Mouse (Mus musculus) embryonic fibroblast, embryonic 13.5 days (primary cell): ENCODE measurements at regions not wholly inside any gene's neighbourhood (a gene's known extent, or its start where the extent isn't known, plus 50 kb on each side); places are given as distances from the start of the nearest gene placed in this dataset.

Experiments
- H3K27ac ChIP-seq: 2 replicates; pipeline ENCODE4 v1.5.1; 2012; ENCODE audit warnings: low read length, control low read depth, inconsistent platforms; ENCODE audit not compliant: insufficient read depth
- H3K4me1 ChIP-seq: 2 replicates; pipeline ENCODE4 v1.6.1; 2011; ENCODE audit warnings: low read length; ENCODE audit not compliant: control insufficient read depth, insufficient read depth
- H3K4me3 ChIP-seq: 2 replicates; pipeline ENCODE4 v1.5.1; 2011; ENCODE audit warnings: mild to moderate bottlenecking, control low read depth, low read length; ENCODE audit not compliant: insufficient read depth
- CTCF ChIP-seq: IDR thresholded peaks from 2 replicates; pipeline ENCODE4 v1.5.1; 2011; ENCODE audit warnings: mild to moderate bottlenecking, control low read depth, low read length, moderate library complexity, borderline replicate concordance; ENCODE audit not compliant: insufficient read depth
- POLR2A ChIP-seq: IDR thresholded peaks from 2 replicates; pipeline ENCODE4 v1.6.1; 2011; ENCODE audit warnings: low read depth, mild to moderate bottlenecking, control low read depth, low read length, moderate library complexity

- Histone ChIP-seq H3K27ac (peak overlapping the region; percentile 71; the same call in 1 of the 2 replicates), H3K4me1 (peaks cover 2% of the 10 kb centered on the region; the same call in 1 of the 2 replicates), H3K4me3 (no peak overlapping the region)
- no peak for TF ChIP-seq POLR2A
- no peak for TF ChIP-seq CTCF
These were observed 385.5 kb upstream of the Dcn start for GRCm38 (mm10) chr10:97093886-97094285.

DNA sequence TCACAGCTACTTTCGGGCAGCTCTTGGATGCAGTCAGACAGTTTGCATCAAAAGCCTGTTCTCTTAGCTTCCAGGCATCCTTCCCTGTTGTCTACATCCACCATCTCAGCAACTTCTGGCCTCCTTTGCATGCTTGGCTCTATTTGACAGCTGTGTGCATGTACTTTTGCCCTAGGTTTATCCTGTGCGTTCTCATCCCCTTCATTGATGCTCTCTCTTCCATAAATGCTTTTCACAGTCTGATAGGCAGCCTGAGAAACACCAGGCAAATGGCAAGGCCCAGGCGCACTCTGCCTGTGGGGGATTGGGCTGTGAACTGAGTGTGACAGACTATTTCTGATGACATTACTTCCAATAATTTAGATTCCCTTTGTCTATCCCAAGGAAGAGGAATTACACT, 364.9 kb upstream of the Dcn start:
- H3K4me1 ChIP-seq: no peaks in the 10 kb centered on the region
- TF ChIP-seq CTCF (no peak), POLR2A (no peak)
- H3K4me3 ChIP-seq: no peak overlapping the region
- H3K27ac ChIP-seq: no peak overlapping the region

DNA sequence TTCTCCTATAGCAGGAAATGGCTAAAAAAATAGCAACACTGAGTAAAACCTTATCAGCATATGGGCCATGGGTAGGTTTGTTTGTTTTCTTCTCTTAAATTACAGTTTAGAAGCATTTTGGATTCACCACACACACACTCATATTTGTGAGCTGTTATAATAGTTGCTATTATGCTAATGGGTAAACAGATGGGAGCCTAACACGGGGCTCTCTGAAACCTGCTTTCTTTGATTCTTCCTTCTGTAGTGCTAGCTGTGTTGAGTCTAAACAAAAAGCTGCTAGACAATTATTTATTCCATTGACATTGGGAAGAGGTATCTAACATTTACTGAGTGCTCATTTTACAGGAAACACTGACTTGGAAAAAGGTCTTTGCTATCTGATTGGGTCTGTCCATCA, 356.7 kb upstream of the Dcn start:
- no peaks in the 10 kb centered on the region for H3K4me1 ChIP-seq
- no peak overlapping the region for H3K4me3 ChIP-seq
- H3K27ac ChIP-seq: no peak overlapping the region
- TF ChIP-seq POLR2A (no peak), CTCF (no peak)

GRCm38 (mm10) chr10:97141561-97141960, 337.8 kb upstream of the Dcn start:
- no peaks in the 10 kb centered on the region for H3K4me1 ChIP-seq
- no peak overlapping the region for H3K27ac ChIP-seq
- TF ChIP-seq CTCF: no peak
- no peak for TF ChIP-seq POLR2A
- no peak overlapping the region for H3K4me3 ChIP-seq

GRCm38 (mm10) chr10:97158561-97159395, 320.6 kb upstream of the Dcn start:
- no peak overlapping the region for H3K27ac ChIP-seq
- H3K4me1 ChIP-seq: no peaks in the 10 kb centered on the region

DNA sequence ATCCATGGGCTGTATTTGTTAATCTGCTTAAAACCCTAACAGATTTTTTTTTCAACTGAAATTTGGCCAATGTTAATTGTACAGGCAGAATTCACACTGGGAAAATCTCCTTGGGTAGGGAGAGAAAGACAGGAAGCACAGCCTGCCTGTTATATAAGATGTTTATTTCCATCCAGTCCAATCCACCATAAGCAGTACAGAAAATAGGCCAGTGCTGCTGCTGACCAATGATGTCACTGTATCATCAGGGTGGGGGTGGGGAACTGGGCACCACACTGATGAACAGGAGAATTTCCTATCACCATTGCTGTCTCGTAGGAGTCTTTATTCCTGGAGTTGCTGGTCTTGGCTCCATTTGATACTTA, 320.0 kb upstream of the Dcn start:
- Histone ChIP-seq H3K4me3 (no peak overlapping the region), H3K4me1 (no peaks in the 10 kb centered on the region), H3K27ac (no peak overlapping the region)
- TF ChIP-seq POLR2A: no peak
- no peak for TF ChIP-seq CTCF

More at GRCm38 (mm10) chr10:97158561-97159395, 320.6 kb upstream of the Dcn start:
- H3K4me3 ChIP-seq: no peak overlapping the region
- TF ChIP-seq POLR2A: no peak
- TF ChIP-seq CTCF: no peak

DNA sequence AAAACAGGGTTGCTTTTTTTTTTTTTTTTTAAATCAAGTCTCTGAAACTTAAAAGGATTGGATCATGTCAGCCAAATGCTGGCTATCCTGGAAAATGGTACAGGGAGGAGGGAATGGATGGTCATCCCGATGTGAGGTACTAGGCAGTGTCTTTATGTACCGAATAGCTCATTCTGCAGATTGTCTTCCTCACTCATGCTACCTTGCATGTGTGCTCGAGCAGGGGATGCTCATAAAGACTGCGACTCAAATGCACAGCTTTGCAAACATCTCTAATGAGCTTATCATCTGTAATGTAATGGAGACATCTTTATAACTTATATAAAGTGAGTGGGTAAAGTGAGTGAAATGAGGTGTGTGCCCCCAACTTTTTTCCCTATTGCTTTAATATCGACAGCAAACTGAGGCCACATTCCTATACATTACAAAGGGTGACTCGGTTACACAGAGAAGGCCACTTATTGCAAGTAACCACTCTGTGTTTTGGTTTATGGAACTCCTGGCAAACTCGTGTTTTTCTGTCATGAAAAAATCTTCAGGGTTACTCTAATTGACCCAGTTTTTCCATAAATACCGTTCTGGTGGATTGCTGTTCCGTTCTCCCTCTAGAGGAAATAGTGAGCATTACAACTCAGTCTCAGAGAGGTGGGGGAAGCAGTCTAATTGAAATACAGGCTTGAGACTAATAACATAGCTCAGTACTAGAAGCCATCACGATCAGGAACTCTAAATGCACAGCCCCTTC, 319.4 kb upstream of the Dcn start:
- no peaks in the 10 kb centered on the region for H3K4me1 ChIP-seq
- TF ChIP-seq POLR2A (no peak), CTCF (no peak)
- H3K4me3 ChIP-seq: no peak overlapping the region
- H3K27ac ChIP-seq: no peak overlapping the region

DNA sequence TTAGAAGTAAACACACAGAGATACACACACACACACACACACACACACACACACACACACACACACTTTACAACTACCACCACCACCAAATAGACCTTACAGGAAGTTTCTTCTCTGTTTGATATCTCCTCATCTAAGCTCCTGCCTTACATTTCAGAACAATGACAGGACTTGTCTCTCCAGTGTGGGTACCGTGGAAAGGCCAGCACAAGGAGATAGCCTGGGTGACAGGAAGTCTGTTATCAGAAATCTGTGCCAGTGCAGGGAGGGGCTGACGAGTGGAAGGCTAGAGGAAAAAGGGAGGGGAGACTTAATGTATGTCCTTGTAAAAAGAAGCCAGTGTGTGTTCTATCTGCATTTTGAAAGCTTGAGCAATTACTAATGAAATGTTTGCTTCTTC, 318.5 kb upstream of the Dcn start:
- H3K27ac ChIP-seq: no peak overlapping the region
- TF ChIP-seq POLR2A (no peak), CTCF (no peak)

DNA sequence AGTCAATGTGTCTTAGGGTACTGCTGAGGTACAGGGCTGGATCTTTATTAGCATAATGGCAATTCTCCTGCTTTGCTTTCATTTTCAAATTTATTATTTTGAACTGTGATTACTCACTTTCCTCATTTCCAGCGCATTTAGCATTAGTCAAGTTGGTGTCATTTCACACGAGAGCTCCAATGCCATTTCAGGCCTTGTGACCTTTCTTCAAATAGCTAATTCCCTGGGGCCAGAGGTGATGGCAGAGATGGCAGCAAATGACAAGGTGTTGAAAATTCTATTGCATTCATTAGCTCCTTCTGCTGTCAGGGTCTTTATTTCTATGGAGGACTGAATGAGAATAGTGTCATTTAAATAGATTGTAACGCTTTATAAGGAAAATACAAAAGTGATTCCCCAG, 300.9 kb upstream of the Dcn start:
- H3K27ac ChIP-seq: no peak overlapping the region
- H3K4me3 ChIP-seq: no peak overlapping the region
- TF ChIP-seq CTCF: no peak
- no peak for TF ChIP-seq POLR2A
- no peaks in the 10 kb centered on the region for H3K4me1 ChIP-seq

More for the DNA sequence above, 318.5 kb upstream of the Dcn start:
- no peak overlapping the region for H3K4me3 ChIP-seq
- H3K4me1 ChIP-seq: no peaks in the 10 kb centered on the region

DNA sequence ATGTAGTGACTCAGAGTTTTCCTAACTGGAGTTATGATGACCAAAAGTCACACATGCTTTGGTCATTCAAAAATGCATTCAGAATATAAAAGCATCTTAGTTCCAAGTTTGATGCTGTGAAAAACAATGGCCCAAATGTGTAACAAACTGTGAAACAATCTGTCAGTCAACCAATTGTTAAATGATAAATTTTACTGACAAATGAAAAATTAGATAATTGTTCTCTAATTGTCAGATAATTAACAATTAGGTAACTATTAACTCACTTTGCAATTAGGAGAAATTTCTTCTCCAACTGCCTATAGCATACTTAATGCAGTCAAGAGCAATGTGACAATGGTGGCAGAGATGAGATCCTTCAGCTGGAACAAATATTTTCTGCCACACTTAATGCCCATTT, 289.7 kb upstream of the Dcn start:
- no peak for TF ChIP-seq POLR2A
- TF ChIP-seq CTCF: no peak
- H3K27ac ChIP-seq: no peak overlapping the region
- H3K4me3 ChIP-seq: no peak overlapping the region
- H3K4me1 ChIP-seq: no peaks in the 10 kb centered on the region
